Mouse (Mus musculus) forelimb bud, embryonic 11.5 days (tissue): ENCODE results near the gene Plpp7.

Experiments used
- DNase-seq: peaks from one replicate; pipeline ENCODE4 v3.0.0-alpha.2; 2012; ENCODE audit warnings: low read depth, low spot score

The Plpp7 gene

DNA sequence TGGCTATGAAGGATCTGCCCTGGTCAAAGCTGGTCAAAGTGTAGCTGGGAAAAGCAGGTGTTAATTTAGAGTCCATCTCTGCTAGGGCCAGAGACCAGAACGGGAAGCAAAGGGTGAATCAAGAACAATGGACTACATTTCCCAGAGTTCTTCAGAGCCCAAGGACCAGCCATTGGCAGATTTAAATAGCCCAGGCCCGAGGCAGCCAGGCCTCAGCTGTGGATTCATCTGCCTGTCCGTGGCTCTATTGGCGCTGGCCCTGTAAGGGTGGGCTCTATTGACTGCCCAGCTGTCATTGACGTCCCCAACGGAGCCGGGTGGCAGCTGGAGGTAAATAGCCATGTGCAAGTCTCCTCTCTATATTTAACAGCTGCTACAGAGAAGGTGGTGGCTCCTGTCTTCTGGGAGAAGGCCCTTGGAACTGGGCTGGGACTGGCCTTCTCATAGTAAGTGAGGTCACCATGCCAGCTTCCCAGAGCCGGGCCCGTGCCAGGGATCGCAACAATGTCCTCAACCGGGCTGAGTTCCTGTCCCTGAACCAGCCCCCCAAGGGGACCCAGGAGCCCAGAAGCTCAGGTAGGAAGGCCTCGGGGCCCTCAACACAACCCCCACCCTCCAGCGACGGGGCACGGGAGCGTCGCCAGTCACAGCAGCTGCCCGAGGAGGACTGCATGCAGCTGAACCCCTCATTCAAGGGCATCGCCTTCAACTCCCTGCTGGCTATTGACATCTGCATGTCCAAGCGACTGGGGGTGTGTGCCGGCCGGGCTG lies at the start of gene Plpp7:
TSS of gene Plpp7 (plus strand) at position 178 of the 771 bp plus-strand sequence.
- DNase-seq = peak; percentile 35

DNA sequence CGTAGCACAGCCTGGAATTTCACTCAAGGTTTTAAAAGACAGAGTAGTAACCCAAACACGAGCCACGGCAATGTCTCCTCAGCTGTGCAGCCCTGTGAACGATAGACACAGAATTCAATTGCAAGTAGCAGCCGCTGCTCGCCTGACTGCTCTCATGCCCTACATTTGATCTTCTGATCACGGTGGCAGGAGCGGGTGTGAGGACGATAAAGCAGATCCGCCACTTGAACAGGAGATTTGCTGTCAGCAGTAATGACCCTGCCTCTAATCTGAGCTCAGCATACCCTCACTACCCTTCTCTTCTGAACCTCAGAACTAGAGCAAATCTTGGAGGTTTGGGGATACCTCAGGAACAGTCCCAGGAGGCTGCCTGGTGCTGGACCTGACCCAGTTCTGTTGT lies 49.3 kb upstream of the Plpp7 start:
- DNase-seq = no peak

DNA sequence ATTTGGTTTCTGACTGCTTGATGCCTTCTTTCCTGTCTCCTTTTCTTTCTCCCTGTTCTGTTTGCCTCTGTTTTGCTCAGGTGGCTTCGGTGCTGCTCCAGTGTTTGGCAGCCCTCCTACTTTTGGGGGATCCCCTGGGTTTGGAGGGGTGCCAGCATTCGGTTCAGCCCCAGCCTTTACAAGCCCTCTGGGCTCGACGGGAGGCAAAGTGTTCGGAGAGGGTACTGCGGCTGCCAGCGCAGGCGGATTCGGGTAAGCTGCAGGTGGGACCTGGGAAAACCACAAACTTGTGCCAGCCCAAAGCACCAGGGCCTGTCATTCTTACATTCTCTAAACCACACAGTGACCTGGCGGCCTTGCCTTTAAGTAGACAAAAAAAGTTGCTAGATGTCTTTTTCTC lies 48.0 kb upstream of the Plpp7 start:
- DNase-seq = no peak

DNA sequence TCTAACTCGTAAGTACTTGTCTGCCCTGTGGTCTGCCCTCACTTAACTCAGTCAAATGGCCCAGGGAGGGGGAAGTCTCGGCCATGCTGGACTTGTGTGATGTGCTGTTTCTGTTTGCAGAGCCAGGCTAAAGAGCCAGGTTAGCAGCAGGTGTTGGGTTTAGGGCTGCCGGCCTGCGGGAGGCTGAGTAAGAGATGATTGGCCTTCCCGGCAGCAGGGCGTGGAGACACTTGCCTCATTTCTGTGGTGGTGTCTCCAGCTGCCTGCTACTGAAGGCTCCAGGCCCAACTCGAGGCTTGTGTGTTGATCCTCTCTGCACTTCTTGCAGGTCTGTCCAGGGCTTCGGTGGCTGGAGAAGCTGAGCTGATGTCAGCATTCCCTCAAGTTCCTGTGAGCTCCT lies 43.5 kb upstream of the Plpp7 start:
- no peak for DNase-seq

DNA sequence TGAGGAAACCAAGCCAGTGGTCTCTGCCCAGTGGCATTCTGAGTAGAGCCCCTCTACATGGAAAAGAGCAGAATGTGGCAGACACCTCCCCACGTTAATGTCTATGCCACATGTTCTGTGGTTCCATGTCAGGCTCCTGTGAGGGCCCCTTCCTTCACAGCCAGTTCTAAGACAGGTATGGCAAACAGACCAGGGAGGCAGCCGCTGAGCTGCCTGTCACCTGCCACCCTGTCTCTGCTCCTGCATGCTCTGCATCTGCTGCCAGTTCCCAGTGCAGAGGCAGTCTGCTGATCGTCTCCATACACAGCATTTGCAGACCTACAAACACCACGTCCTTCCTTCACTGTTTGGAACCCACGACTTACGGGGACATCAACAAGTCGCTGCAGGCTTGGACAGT lies 42.9 kb upstream of the Plpp7 start:
- no peak for DNase-seq

DNA sequence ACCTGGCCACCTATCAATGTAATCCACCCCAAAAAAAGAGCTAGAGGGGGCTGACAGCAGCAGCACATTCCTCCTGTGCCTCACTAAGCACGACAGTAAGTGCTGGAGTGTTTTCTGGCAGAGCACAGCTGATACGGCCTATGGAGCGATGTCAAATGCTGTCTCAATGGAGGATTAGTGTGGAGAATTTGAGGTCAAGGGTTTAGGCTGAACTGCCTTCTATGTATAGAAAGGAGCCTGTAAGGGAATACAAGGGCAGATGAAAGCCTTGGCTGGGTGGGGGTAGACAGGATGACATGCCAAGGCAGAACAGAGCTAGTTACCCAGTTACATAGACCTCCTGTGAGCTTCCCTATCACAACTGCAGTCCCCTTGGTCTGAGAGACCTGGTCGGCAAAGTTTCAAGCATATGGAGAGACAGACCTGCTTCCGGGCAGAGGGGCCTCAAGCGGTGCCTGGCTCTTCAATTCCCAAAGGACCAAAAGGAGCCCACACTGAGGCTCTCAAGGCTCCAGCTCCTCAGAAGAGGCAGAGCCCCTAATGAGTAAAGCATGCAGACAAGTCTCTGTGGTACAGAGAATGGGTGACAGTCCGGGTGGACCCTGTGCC lies 39.9 kb upstream of the Plpp7 start:
- DNase-seq = no peak

DNA sequence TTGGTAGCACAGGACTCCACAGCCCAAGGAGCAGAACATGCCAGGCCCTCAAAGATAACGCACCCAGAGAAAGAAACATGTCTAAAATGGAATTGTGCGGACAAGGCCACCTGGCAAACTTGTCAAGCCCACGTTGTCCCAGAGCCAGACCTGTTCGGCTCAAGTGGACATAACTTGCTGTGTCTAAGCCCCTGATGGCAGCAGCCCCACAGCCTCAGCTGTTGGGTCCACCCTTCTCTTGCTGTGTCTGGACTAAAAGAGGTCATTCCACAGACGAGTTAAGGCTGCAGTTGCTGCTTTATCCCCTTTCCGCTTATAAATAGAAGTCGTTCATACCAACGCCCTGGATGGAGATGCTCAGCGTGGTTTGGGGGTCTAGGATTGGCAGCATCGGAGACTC lies 38.8 kb upstream of the Plpp7 start:
- no peak for DNase-seq

DNA sequence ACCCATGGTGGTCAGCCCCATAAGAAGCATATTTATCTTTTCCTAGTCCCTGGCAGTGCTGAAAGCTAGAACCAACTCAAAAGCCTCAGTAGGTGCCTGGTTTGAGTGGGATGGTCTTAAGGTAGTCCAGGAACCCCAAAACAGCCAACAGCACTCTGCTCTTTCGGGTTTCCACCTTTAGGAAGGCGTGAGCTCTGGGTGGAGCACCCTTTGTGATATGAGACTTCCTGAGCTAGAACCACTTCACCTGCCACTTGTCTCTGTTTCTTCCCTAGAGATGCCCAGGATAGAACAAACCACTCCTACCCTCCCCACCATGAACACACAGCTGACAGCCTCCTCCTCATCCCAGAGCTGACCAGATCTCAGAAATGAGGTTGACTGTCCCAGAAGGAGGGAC lies 38.0 kb upstream of the Plpp7 start:
- DNase-seq = no peak

DNA sequence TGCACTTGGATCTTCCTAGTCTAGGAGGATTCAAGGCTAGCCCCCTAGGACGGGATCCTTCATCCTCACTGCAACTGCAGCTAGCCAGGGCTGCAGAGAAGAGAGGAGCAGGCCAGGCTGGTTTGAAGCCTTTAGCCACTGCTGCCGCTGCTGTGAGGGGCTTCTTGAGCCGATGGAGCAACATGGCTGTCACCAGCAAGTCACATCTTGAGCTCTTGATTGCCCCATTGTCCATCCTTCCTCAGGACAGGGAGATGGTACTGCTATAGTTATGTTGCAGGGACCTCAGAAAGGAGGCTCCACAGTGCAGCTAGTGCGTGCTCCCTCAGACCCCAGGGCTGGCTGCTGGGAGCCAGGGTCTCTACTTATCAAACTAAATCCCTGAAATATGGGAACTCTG lies 37.5 kb upstream of the Plpp7 start:
- DNase-seq = no peak

DNA sequence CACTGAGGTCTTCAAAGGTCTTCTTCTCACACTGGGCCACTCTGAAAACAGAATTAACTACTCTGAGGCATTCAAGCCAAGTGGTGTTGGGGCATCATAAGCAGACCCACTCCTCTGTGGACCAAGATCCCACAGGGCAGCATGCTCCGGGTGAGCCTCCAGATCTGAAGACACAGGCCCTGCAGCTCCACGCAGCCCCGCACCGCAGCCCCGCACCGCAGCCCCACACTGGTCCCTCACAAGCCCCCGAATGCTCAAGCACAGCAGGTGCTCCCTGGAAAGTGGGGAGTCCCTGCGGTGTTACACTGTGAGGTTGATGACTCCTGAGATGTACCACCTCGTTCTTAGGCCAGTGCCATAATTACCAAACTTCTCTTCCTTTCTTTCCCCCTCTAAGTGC lies 37.1 kb upstream of the Plpp7 start:
- DNase-seq = no peak

DNA sequence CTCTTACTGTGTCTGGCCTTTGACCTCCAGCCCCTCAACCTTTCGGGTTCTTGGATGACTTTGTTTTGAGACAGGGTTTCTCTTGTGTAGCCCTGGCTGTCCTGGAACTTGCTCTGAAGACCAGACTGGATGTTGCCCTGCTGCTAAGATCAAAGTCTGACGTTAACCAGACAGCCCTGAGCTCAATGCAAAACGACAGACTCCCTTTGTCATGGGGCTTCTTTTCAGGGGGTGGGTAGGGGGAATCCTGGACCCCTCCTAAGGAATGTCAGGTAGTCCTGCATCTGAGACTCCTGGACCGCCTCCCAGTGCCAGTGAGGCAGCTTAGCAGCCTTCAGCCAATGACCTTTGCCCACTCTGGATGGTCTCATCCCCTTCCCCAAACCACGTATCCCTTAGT lies 36.6 kb upstream of the Plpp7 start:
- no peak for DNase-seq

DNA sequence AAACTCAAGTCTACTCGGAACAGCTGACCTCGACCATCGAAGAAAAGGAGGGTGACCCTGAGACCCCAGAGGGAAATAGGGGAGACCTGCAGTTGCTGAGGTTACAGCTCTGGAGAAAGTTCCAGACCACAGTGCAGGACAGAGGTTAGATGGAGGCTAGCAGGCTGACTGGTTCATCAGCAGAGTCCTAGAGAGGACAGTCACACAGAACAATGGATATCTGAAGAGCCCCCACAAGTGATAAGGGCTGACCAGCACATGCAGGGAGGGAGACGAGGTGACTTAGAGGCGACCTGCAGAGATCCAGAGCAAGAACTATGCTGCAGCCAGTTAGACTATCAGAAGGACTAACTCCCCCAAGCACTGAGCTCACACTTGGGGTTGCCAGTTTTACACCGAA lies 35.7 kb upstream of the Plpp7 start:
- DNase-seq = no peak

DNA sequence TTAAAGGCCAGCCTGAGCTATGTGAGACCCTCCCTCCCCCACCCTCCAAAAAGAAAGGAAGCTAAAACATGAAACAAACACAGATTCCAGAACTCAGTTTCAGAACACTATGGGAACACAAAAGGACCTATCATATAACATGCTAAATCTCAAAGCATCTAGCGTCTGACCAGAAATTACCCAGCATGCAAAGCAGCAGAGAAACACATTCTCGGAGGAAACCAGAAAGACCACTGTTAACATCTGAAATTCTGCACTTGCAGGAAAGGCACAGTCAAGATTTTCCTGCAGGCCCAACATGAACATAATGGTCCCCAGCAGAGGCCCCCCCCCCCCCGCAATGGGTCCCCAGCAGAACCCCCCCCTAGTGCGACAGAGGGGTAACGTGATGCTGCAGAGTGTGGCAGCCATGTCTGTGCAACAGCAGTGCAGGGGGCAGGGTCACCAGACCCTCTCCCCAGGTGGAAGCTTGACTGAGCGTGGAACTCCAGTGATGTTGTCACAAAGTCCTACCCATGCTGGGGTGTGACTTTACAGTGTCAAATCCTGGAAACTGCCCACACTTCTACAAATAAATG lies 35.0 kb upstream of the Plpp7 start:
- no peak for DNase-seq

DNA sequence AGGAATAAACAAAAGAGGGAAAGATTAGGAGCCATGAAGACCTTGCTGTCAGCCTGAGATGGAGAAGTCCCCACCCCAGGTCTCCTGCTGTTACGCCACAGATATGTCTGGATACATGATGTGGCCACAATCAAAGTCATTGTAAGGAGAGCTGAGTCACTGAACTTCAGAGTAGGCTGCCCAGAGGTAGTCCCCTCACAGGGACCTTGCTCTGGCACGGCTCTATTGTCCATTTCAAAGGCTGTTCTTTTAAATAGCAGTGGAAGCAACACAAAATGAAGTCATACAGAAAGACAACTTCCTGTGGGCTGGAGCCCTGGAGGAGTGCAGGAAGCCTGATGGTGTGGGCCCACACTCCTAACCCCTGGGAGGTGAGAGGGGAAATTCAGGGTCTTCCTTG lies 34.1 kb upstream of the Plpp7 start:
- DNase-seq = no peak

DNA sequence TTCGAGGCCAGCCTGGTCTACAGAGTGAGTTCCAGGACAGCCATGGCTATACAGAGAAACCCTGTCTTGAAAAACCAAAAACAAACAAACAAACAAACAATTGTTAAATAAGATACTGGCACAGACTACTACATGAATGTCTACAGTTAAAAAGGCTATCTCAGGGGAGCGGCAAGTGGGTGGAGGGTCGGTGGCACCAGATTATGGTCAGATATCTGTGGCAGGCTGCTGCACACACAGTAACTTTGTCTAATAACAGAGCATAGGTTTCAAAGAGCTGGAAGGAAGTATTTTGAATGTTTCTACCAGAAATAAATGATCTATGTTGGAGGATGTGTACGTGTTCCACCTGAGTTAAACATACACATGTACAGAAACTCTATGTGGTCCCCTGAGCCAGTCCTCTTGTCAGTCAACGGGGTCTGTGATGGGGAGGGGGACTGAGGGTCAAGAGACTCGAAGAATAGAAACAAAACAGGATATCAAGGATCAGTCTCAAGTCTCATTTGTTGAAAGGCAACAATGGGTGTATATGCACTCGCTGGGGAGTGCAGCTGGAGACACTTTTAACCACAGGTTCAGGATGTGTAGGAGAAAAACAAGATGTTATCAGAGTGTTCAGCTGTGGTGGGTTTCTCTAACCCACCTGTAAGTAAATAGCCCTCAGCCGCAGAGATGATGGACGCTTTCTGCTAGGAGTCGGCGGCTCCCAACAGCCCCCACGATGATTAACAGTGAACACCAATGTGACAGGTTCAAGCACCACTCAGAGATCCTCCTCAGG lies 33.4 kb upstream of the Plpp7 start:
- DNase-seq = no peak

DNA sequence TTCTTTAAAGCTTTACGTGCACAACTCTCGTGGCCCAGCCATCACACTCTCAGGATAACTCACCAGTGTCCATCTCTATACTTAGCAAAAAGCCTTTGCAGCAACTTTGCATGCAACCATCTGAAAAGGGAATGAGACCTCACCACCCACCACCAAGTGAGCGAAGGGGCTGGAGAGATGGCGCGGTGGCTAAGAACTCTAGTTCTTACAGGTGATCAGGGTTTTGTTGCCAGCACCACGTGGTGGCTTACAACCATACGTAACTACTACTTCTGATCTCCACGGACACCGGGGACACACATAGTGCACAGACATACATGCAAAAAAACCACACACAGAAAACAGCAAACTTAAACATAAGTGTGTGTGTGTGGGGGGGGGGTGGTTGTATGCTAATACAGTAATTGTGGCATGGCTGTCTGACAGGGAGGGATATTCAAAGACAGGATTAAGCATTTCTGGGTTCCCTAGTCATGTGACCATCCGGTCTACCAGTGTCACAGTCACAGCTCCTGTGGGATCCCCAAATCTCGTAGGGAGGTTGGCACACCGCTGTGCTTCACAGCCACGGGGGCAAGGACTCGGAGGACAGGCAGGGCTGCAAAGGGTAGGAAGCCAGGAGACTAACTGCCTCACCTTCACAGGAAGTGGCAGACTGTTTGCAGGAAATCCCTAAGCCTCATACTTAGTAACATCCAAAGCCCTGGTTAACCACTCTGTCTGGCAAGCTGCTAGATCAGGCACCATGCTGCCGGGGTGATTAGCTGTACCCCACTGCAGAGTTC lies 32.5 kb upstream of the Plpp7 start:
- DNase-seq = no peak

DNA sequence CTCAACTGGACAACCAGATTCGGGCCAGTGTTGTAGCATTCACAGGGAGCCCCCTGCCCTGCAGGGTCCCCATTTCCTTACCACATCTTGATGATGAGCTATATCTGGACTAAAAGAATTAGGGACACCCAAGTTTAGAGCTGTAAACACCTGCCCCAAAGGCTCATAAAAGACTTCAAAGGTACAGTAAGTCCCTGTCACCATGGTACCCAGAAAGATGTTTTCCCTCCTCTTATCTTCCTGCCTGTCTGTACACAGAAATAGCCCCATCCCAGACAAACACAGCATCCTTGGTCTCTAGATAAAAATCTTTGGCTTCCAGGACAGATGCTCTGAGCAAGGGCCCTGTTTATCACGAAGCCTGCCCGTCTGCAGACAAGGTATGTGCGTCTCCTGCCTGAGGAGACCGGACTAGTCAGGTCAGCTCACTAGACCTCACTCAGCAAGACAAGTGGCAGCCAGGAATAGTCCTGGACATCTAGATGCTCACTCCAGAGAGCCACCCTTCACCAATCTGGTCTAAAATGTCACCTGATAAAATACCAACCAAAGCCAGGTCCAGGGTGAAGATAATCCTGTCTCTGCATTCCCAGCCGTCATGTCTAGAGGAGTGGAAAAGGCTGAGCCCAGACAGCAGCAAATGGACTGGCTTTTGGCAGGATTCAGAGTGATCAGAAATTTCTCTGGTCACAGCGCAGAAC lies 31.7 kb upstream of the Plpp7 start:
- DNase-seq = no peak

DNA sequence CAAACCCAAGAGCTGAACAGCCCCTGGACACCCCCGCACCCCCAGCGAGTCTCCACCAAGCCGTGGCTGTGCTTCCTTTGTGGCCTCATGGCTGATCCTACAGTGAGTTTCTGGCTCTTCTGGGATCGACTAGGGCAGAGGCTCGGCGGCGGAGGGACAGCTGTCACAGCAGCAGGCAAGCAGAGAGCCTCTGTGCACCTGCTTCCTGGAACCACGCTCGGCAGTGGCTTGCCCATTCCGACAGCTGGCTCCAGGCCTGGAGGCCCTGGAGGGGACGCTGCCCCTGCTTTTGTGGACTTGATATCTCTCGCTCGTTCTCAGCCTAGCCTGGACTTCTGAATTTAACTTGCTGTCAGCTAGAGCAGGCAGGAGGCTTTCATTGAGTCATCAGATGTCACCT lies 30.4 kb upstream of the Plpp7 start:
- no peak for DNase-seq

DNA sequence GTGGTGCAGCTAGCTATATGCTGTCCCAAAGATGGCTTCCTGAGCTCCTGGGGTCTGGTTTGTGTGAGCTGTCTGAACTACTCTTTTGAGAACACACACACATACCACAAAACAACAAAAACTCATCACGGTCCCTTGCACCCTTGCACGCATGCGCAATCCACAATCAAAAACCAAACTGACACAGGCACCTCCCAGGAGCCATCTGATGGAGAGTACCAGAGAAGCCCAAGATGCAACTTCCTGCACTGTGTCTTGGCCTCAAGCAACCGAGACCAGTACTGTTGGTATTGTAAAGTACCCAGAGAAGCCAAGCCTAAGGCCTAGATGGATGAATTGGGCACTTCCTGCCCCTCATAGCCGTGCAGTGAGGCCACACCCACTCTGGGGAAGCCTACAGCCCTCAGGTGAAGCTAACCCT lies 29.9 kb upstream of the Plpp7 start:
- DNase-seq = no peak

DNA sequence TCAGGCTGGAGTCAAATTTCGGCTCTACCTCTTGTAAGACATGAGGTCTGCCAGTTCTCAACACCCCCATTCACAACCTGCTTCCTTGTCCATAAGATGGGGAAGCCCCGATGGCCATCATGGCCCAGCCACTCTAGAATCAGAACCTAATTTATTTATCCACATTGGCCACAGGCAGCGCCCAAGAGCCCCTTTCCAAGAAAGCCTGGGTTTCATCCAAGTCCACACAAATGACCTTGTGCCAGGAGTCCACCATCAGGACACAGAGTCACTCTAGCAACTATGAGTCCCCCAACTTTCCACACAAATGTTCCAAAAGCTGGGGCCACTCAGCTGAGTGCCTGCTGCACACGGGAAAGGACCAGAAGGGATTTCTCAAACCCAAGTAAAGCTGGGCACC lies 29.3 kb upstream of the Plpp7 start:
- DNase-seq = no peak
